Mouse (Mus musculus): ENCODE results near the gene Creb3l2. TPM values are rescaled to one million over a fixed set of nuclear protein-coding genes. Genes with fewer than 3 reads are reported as not detected.

Gene Creb3l2
- polyA plus RNA-seq, 1 experiment from 2014 or later: 4.1 TPM

DNA sequence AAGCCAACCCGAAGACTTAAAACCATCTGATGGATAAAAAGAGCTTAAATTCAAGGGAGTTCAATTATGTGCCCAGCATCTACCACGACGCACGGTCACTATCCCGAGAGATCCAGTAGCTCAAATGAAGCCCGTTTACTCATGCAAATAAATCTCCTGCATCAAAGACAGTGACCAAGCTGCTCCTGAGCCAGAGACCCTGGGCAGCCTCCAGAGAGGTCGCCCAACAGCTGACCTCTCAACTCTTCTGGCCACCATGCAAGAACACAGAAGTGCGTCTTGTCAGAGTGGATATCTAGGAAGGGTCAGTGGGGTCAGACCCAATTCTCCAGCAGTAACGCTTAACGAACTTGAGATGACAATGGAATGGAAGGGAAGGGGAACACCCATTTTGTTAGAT, 35.9 kb downstream of the Creb3l2 start:
- WGBS: 65% methylated on average over 10 of the region's 10 CpGs
- no peak for ATAC-seq (ENCODE audit: low FRiP score)
- no peak overlapping the region for H3K4me3 ChIP-seq (replicated peaks)
- no peaks in the 10 kb centered on the region for H3K4me1 ChIP-seq
- no peaks in the 10 kb centered on the region for H3K36me3 ChIP-seq
- H3K9me3 ChIP-seq (replicated peaks): no peaks in the 10 kb centered on the region
- H3K27ac ChIP-seq (replicated peaks): no peak overlapping the region
- H3K9ac ChIP-seq (replicated peaks): no peak overlapping the region
- H3K4me2 ChIP-seq: no peak overlapping the region
- H3K27me3 ChIP-seq (replicated peaks): no peaks in the 10 kb centered on the region

DNA sequence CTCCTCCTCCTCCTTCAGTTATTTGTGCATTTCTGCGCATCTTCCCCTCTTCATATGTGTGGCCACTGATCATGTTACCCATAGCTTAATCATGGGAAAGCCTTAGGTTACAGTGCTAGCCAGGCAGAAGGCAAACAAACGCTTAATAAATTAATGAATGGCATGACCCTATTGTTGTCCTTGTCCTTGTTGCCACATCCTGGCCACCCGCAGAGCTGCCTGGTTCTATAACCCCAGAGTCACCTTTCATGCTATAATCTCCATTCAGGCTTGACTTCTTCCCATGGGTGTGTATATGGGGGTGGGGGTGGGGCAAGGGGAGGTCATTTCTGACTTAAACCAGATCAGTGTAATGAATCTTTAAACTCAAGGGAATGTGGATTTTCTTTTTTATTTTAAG, 37.6 kb downstream of the Creb3l2 start:
- Histone ChIP-seq H3K4me2 (no peak overlapping the region), H3K4me3 (replicated peaks) (no peak overlapping the region), H3K36me3 (no peaks in the 10 kb centered on the region), H3K9me3 (replicated peaks) (no peaks in the 10 kb centered on the region), H3K27ac (replicated peaks) (no peak overlapping the region), H3K27me3 (replicated peaks) (no peaks in the 10 kb centered on the region), H3K9ac (replicated peaks) (no peak overlapping the region), H3K4me1 (no peaks in the 10 kb centered on the region)
- 49% methylated on average over 3 of the region's 3 CpGs for WGBS
- no peak for ATAC-seq (ENCODE audit: low FRiP score)

- no peak overlapping the region for H3K9ac ChIP-seq (replicated peaks)
- no peak for ATAC-seq (ENCODE audit: low FRiP score)
- WGBS: 65% methylated on average over 7 of the region's 7 CpGs
Observed at GRCm38 (mm10) chr6:37401928-37402327, 40.0 kb downstream of the Creb3l2 start.

DNA sequence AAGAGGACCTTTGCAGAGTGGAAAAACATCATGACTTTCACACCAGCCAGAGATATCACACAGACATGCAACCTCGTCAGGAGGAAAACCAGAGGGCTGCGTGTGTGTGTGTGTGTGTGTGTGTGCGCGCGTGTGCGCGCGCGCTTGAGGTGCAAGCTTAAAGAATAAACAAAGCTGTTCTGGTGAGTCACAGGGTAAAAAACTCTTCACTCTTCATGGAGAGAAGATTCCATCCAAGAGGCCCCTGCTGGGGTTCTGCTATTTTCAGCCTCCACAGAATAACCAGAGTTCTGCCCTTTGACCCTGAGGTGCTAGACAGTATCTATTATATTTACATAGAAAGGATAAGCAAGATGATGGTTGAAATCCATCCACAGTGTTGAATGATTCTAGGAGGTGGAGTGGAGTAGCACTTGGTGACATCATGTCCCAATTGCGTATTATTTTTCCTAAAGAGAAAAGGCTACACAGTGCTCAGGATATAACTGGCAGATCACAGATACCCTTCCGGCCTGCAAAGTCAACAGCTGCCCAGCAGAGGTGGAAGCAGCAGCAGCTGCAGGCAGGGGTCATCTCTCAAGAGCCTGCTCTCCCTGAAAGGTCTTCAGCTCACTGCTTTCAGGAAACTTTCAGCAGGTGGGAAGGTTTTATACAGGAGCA, 41.0 kb downstream of the Creb3l2 start:
- Histone ChIP-seq H3K9ac (replicated peaks) (no peak overlapping the region), H3K4me3 (replicated peaks) (no peak overlapping the region), H3K9me3 (replicated peaks) (no peaks in the 10 kb centered on the region), H3K36me3 (no peaks in the 10 kb centered on the region), H3K4me1 (0 out of 2 replicates have a peak, but pooled peaks cover 5% of the 10 kb centered on the region), H3K27me3 (replicated peaks) (no peaks in the 10 kb centered on the region), H3K4me2 (no peak overlapping the region), H3K27ac (replicated peaks) (no peak overlapping the region)
- ATAC-seq (ENCODE audit: low FRiP score): no peak
- 88% methylated on average over 11 of the region's 11 CpGs for WGBS

More at GRCm38 (mm10) chr6:37401928-37402327, 40.0 kb downstream of the Creb3l2 start:
- no peak overlapping the region for H3K4me2 ChIP-seq
- no peaks in the 10 kb centered on the region for H3K9me3 ChIP-seq (replicated peaks)
- H3K27me3 ChIP-seq (replicated peaks): no peaks in the 10 kb centered on the region
- no peak overlapping the region for H3K4me3 ChIP-seq (replicated peaks)
- H3K4me1 ChIP-seq: 0 out of 2 replicates have a peak, but pooled peaks cover 5% of the 10 kb centered on the region
- no peaks in the 10 kb centered on the region for H3K36me3 ChIP-seq
- H3K27ac ChIP-seq (replicated peaks): no peak overlapping the region

- no peaks in the 10 kb centered on the region for H3K36me3 ChIP-seq
- H3K4me2 ChIP-seq: no peak overlapping the region
- H3K4me3 ChIP-seq (replicated peaks): no peak overlapping the region
- WGBS: 85% methylated on average over 4 of the region's 4 CpGs
- H3K4me1 ChIP-seq: 0 out of 2 replicates have a peak, but pooled peaks cover 5% of the 10 kb centered on the region
- H3K9ac ChIP-seq (replicated peaks): no peak overlapping the region
- H3K27me3 ChIP-seq (replicated peaks): no peaks in the 10 kb centered on the region
- no peak overlapping the region for H3K27ac ChIP-seq (replicated peaks)
- no peak for ATAC-seq (ENCODE audit: low FRiP score)
- H3K9me3 ChIP-seq (replicated peaks): no peaks in the 10 kb centered on the region
Observed at GRCm38 (mm10) chr6:37400167-37400566, 41.8 kb downstream of the Creb3l2 start.

- Histone ChIP-seq H3K36me3 (no peaks in the 10 kb centered on the region), H3K4me1 (0 out of 2 replicates have a peak, but pooled peaks cover 5% of the 10 kb centered on the region), H3K4me3 (replicated peaks) (no peak overlapping the region), H3K27me3 (replicated peaks) (no peaks in the 10 kb centered on the region), H3K9ac (replicated peaks) (no peak overlapping the region), H3K27ac (replicated peaks) (no peak overlapping the region), H3K9me3 (replicated peaks) (no peaks in the 10 kb centered on the region), H3K4me2 (no peak overlapping the region)
- WGBS: 85% methylated on average over 10 of the region's 10 CpGs
- no peak for ATAC-seq (ENCODE audit: low FRiP score)
Observed at GRCm38 (mm10) chr6:37398943-37399342, 43.0 kb downstream of the Creb3l2 start.

DNA sequence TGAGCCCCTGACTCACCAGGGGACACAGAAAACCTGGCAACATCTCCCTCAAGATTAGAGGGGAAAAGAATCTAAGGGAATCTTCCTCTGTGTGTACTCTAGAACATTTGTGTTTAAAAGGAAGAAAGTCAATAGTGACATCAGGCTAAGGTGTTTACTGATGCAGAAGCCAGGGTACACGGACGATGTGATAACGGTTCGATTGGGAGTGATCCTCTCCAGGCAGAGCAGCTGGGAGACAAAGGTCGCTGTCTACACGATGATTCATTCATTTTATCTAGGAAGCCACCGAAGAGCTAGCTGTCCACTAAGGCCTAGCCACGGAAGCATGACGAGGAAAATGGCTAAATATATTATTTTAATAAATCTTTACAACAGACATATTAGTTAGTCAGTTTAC, 44.0 kb downstream of the Creb3l2 start:
- 78% methylated on average over 9 of the region's 9 CpGs for WGBS
- H3K4me3 ChIP-seq (replicated peaks): no peak overlapping the region
- H3K9me3 ChIP-seq (replicated peaks): no peaks in the 10 kb centered on the region
- H3K27ac ChIP-seq (replicated peaks): no peak overlapping the region
- no peak overlapping the region for H3K4me2 ChIP-seq
- H3K4me1 ChIP-seq: 0 out of 2 replicates have a peak, but pooled peaks cover 5% of the 10 kb centered on the region
- no peak for ATAC-seq (ENCODE audit: low FRiP score)
- H3K9ac ChIP-seq (replicated peaks): no peak overlapping the region
- H3K27me3 ChIP-seq (replicated peaks): no peaks in the 10 kb centered on the region
- no peaks in the 10 kb centered on the region for H3K36me3 ChIP-seq

GRCm38 (mm10) chr6:37397254-37397653, 44.7 kb downstream of the Creb3l2 start:
- no peaks in the 10 kb centered on the region for H3K9me3 ChIP-seq (replicated peaks)
- no peak overlapping the region for H3K9ac ChIP-seq (replicated peaks)
- no peak for ATAC-seq (ENCODE audit: low FRiP score)
- 93% methylated on average over 4 of the region's 4 CpGs for whole genome bisulfite sequencing
- no peak overlapping the region for H3K4me3 ChIP-seq (replicated peaks)
- H3K36me3 ChIP-seq: no peaks in the 10 kb centered on the region
- no peak overlapping the region for H3K4me2 ChIP-seq
- 0 out of 2 replicates have a peak, but pooled peaks cover 5% of the 10 kb centered on the region for H3K4me1 ChIP-seq
- H3K27ac ChIP-seq (replicated peaks): no peak overlapping the region
- H3K27me3 ChIP-seq (replicated peaks): no peaks in the 10 kb centered on the region

DNA sequence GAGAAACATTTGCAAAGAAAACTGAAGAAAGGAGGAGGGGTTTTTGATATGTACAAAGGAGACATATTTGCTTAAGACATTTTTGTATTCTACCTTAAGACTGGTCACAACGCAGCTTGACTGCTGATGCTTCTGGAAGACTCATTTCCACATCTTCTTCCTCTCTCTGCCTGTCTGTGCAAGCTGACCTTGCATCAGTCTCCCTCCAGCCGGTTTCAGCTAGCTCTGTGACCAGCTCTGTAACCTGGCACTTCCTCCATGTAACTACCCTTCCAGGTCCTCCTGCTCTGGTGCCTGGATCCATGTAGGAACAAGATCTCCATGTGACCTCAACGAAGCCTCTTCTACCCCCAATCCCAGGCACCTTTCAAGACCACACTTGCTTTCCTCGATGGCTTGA, 45.8 kb downstream of the Creb3l2 start:
- H3K4me1 ChIP-seq: 0 out of 2 replicates have a peak, but pooled peaks cover 5% of the 10 kb centered on the region
- H3K9me3 ChIP-seq (replicated peaks): no peaks in the 10 kb centered on the region
- no peaks in the 10 kb centered on the region for H3K27me3 ChIP-seq (replicated peaks)
- H3K27ac ChIP-seq (replicated peaks): no peak overlapping the region
- no peaks in the 10 kb centered on the region for H3K36me3 ChIP-seq
- H3K4me3 ChIP-seq (replicated peaks): no peak overlapping the region
- 90% methylated on average over 4 of the region's 4 CpGs for WGBS
- ATAC-seq (ENCODE audit: low FRiP score): no peak
- H3K4me2 ChIP-seq: no peak overlapping the region
- no peak overlapping the region for H3K9ac ChIP-seq (replicated peaks)

DNA sequence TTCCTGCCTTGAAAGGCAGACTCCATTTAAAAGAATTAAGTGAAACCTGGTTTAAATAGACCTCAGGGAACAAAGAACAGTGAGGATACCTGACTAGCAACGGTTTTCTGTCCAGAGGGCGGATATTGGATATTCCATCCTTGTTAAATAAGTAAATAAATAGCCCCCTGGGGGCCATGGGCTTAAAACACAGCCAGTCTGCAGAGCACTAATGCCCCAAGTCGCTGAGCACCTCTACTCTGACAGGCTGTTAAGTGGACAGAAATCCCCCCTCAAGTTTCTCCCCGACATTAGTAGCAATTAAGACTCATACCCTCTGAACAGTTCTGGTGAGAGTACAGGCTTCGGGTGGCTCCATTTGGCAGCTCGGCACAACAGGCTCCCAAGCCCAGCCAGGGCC, 48.7 kb downstream of the Creb3l2 start:
- no peaks in the 10 kb centered on the region for H3K9me3 ChIP-seq (replicated peaks)
- no peaks in the 10 kb centered on the region for H3K36me3 ChIP-seq
- no peak overlapping the region for H3K4me2 ChIP-seq
- no peak overlapping the region for H3K9ac ChIP-seq (replicated peaks)
- no peaks in the 10 kb centered on the region for H3K27me3 ChIP-seq (replicated peaks)
- H3K27ac ChIP-seq (replicated peaks): no peak overlapping the region
- no peaks in the 10 kb centered on the region for H3K4me1 ChIP-seq
- no peak overlapping the region for H3K4me3 ChIP-seq (replicated peaks)
- 49% methylated on average over 6 of the region's 6 CpGs for WGBS
- no peak for ATAC-seq (ENCODE audit: low FRiP score)

- Histone ChIP-seq H3K4me2 (no peak overlapping the region), H3K27me3 (replicated peaks) (no peaks in the 10 kb centered on the region), H3K27ac (replicated peaks) (no peak overlapping the region), H3K9me3 (replicated peaks) (no peaks in the 10 kb centered on the region), H3K36me3 (no peaks in the 10 kb centered on the region), H3K4me3 (replicated peaks) (no peak overlapping the region), H3K9ac (replicated peaks) (no peak overlapping the region), H3K4me1 (no peaks in the 10 kb centered on the region)
- WGBS: 64% methylated on average over 6 of the region's 6 CpGs
- ATAC-seq (ENCODE audit: low FRiP score): no peak
Observed at GRCm38 (mm10) chr6:37392262-37392661, 49.7 kb downstream of the Creb3l2 start.

DNA sequence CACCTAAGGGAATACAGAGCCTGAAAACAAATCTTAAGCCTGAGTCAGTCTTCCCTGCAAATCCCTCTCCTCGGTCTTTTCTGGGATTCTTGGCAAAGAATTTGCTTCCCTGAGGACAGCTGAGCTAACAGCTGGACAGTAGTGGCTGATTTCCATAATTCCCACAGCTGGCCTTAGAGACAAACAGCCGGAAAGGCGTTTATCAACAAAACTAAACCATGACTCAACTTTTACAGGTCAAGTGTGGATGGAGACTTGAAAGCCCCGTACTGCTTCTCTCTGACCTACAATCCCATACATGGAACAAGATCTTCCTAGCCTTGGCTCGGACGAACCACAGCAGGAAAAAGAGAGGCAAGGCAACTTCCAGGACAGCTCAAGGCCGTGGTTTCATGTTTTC, 50.6 kb downstream of the Creb3l2 start:
- Histone ChIP-seq H3K4me3 (replicated peaks) (no peak overlapping the region), H3K27ac (replicated peaks) (no peak overlapping the region), H3K9ac (replicated peaks) (no peak overlapping the region), H3K9me3 (replicated peaks) (no peaks in the 10 kb centered on the region), H3K4me1 (no peaks in the 10 kb centered on the region), H3K27me3 (replicated peaks) (no peaks in the 10 kb centered on the region), H3K4me2 (no peak overlapping the region), H3K36me3 (no peaks in the 10 kb centered on the region)
- WGBS: 80% methylated on average over 7 of the region's 7 CpGs
- ATAC-seq (ENCODE audit: low FRiP score): no peak
